Mouse (Mus musculus): Measurements from ENCODE around the gene Snx32. TPM values are rescaled to one million over a fixed set of nuclear protein-coding genes. Genes with fewer than 3 reads are reported as not detected.
A peak's percentile ranks its signal among the peaks of the same experiment; 100 is the strongest.

Snx32 gene
- polyA plus RNA-seq, 1 experiment from 2014 or later, result 17.9 TPM

DNA sequence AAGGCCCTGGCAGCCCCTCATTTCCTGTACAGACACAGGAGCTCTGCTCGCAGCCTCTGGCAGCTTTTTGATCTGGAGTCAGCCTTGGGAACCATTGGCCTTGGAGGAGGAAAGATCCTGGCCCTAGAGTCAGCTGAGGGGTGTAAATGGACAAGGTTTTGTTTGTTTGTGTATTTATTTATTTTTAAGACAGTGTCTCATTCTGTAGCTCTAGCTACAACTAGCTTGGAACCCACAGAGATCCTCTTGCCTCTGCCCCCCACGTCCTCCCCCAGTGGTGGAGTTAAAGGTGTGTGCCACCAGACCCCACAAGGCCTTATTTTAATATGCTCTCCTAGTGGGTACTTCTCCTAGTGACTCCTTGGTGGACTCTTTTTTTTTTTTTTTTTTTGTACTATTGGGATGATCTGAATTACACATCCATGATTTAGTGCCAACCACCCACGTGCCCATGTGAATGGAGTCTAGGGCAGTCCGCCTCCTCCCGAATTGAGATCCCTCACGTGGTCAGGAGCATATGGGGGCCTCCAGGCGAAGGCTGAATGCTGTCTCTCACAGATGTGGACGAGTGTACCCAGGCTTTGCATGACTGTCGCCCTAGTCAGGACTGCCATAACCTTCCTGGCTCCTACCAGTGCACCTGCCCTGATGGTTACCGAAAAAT lies 33.2 kb downstream of the Snx32 start:
- ATAC-seq (ENCODE audit: low FRiP score), result no peak
- WGBS, result 90% methylated on average over 10 of the region's 10 CpGs
- Histone ChIP-seq H3K27me3 (ENCODE audit: control insufficient read depth, insufficient read depth, low read length) (0 out of 2 replicates have a peak, but pooled peaks cover 2% of the 10 kb centered on the region), H3K4me3 (ENCODE audit: low read depth, low read length) (no peak overlapping the region), H3K4me2 (no peak overlapping the region), H3K27ac (ENCODE audit: low read depth, low read length) (no peak overlapping the region), H3K4me1 (ENCODE audit: control insufficient read depth, insufficient read depth, low read length) (peaks cover 15% of the 10 kb centered on the region), H3K9me3 (ENCODE audit: control insufficient read depth, low read length) (no peaks in the 10 kb centered on the region), H3K9ac (ENCODE audit: low read length) (0 out of 2 replicates have a peak overlapping the region, but pooled peaks have one; percentile 9), H3K36me3 (ENCODE audit: control insufficient read depth, insufficient read depth, low read length) (no peaks in the 10 kb centered on the region)
- no peak for DNase-seq (ENCODE audit: low spot score, missing footprints)

DNA sequence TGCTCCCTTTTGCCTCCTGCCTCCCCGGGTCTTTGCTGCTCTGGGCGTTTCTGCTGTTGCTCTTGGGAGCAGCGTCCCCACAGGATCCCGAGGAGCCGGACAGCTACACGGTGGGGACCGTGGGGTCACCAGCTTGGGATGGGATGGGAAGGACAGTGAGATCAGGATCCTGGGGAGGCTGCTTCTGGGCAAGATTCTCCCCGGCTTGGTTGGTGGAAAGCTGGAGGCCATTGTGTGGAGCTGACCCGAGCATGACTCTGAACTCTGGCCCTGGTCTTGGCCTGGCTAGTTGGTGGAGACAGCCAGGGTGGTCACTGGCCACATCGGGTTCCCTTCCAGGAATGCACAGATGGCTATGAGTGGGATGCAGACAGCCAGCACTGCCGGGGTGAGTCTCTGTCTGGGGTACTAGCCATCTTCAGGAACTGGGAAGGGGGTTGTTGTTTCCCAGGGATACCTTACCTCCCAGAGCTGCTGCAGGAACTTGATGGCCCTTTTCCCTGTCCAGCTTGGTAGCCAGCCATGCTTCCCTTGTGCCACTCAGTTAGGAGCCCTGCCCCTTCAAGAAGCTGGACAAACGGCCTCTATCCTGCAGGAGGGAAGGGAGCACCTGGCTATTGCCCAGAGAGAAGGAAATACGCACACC lies 35.1 kb downstream of the Snx32 start:
- H3K9me3 ChIP-seq (ENCODE audit: control insufficient read depth, low read length), result no peaks in the 10 kb centered on the region
- peak; percentile 91 for DNase-seq (ENCODE audit: low spot score, missing footprints)
- ATAC-seq (ENCODE audit: low FRiP score), result peak; percentile 45
- H3K27ac ChIP-seq (ENCODE audit: low read depth, low read length), result no peak overlapping the region
- no peaks in the 10 kb centered on the region for H3K36me3 ChIP-seq (ENCODE audit: control insufficient read depth, insufficient read depth, low read length)
- H3K4me3 ChIP-seq (ENCODE audit: low read depth, low read length), result peak overlapping the region; percentile 62
- WGBS, result 28% methylated on average over 13 of the region's 13 CpGs
- H3K4me2 ChIP-seq, result peak overlapping the region; percentile 95
- H3K27me3 ChIP-seq (ENCODE audit: control insufficient read depth, insufficient read depth, low read length), result 0 out of 2 replicates have a peak, but pooled peaks cover 2% of the 10 kb centered on the region
- peak overlapping the region; percentile 88 for H3K9ac ChIP-seq (ENCODE audit: low read length)
- peaks cover 15% of the 10 kb centered on the region for H3K4me1 ChIP-seq (ENCODE audit: control insufficient read depth, insufficient read depth, low read length)

GRCm38 (mm10) chr19:5474281-5475068 lies 35.9 kb downstream of the Snx32 start:
- peak overlapping the region; percentile 88 for H3K9ac ChIP-seq (ENCODE audit: low read length)
- ATAC-seq (ENCODE audit: low FRiP score), result peak; percentile 75
- peak overlapping the region; percentile 95 for H3K4me2 ChIP-seq
- H3K36me3 ChIP-seq (ENCODE audit: control insufficient read depth, insufficient read depth, low read length), result no peaks in the 10 kb centered on the region
- WGBS, result under 1% methylated on average over 48 of the region's 68 CpGs
- 0 out of 2 replicates have a peak, but pooled peaks cover 2% of the 10 kb centered on the region for H3K27me3 ChIP-seq (ENCODE audit: control insufficient read depth, insufficient read depth, low read length)
- no peaks in the 10 kb centered on the region for H3K9me3 ChIP-seq (ENCODE audit: control insufficient read depth, low read length)
- peaks cover 15% of the 10 kb centered on the region for H3K4me1 ChIP-seq (ENCODE audit: control insufficient read depth, insufficient read depth, low read length)
- no peak overlapping the region; the same call in 1 of the 2 replicates for H3K27ac ChIP-seq (ENCODE audit: low read depth, low read length)
- peak overlapping the region; percentile 62 for H3K4me3 ChIP-seq (ENCODE audit: low read depth, low read length)
- DNase-seq (ENCODE audit: low spot score, missing footprints), result peak; percentile 93

GRCm38 (mm10) chr19:5473720-5474119 lies 36.6 kb downstream of the Snx32 start, which contains the start of gene Efemp2:
Gene Efemp2 (plus strand): TSS chr19:5473954.
- WGBS, result under 1% methylated on average over 22 of the region's 22 CpGs
- 0 out of 2 replicates have a peak, but pooled peaks cover 2% of the 10 kb centered on the region for H3K27me3 ChIP-seq (ENCODE audit: control insufficient read depth, insufficient read depth, low read length)
- peak; percentile 96 for DNase-seq (ENCODE audit: low spot score, missing footprints)
- peak within 1 kb of the TSS; percentile 5; the same call in 1 of the 2 replicates for H3K27ac ChIP-seq (ENCODE audit: low read depth, low read length)
- peak within 1 kb of the TSS; percentile 88 for H3K9ac ChIP-seq (ENCODE audit: low read length)
- no peaks in the 10 kb centered on the region for H3K9me3 ChIP-seq (ENCODE audit: control insufficient read depth, low read length)
- H3K4me3 ChIP-seq (ENCODE audit: low read depth, low read length), result peak within 1 kb of the TSS; percentile 62
- peak within 1 kb of the TSS; percentile 95 for H3K4me2 ChIP-seq
- ATAC-seq (ENCODE audit: low FRiP score), result peak; percentile 78
- H3K36me3 ChIP-seq (ENCODE audit: control insufficient read depth, insufficient read depth, low read length), result no peaks in the 10 kb centered on the region
- peaks cover 15% of the 10 kb centered on the region for H3K4me1 ChIP-seq (ENCODE audit: control insufficient read depth, insufficient read depth, low read length)

DNA sequence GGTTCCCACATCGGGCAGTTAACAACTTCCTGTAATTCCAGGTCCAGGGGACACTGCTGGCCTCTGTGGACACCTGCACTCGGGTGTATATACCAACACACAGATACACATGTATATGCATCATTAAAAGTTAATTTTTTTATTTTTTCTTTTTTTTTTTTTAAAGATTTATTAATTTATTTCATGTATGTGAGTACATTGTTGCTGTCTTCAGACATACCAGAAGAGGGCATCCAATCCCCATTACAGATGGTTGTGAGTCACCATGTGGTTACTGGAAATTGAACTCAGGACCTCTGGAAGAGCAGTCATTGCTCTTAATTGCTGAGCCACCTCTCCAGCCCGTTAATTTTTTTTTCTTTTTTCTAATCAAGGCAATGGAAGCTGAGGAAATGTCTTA lies 37.5 kb downstream of the Snx32 start:
- H3K4me2 ChIP-seq, result no peak overlapping the region
- no peaks in the 10 kb centered on the region for H3K9me3 ChIP-seq (ENCODE audit: control insufficient read depth, low read length)
- no peak overlapping the region for H3K27ac ChIP-seq (ENCODE audit: low read depth, low read length)
- H3K36me3 ChIP-seq (ENCODE audit: control insufficient read depth, insufficient read depth, low read length), result no peaks in the 10 kb centered on the region
- ATAC-seq (ENCODE audit: low FRiP score) (no peak), DNase-seq (ENCODE audit: low spot score, missing footprints) (no peak)
- H3K4me3 ChIP-seq (ENCODE audit: low read depth, low read length), result no peak overlapping the region
- 0 out of 2 replicates have a peak, but pooled peaks cover 2% of the 10 kb centered on the region for H3K27me3 ChIP-seq (ENCODE audit: control insufficient read depth, insufficient read depth, low read length)
- no peak overlapping the region for H3K9ac ChIP-seq (ENCODE audit: low read length)
- peaks cover 15% of the 10 kb centered on the region for H3K4me1 ChIP-seq (ENCODE audit: control insufficient read depth, insufficient read depth, low read length)
- WGBS, result 80% methylated on average over 3 of the region's 3 CpGs

GRCm38 (mm10) chr19:5471846-5472245 lies 38.5 kb downstream of the Snx32 start:
- Histone ChIP-seq H3K36me3 (ENCODE audit: control insufficient read depth, insufficient read depth, low read length) (no peaks in the 10 kb centered on the region), H3K9me3 (ENCODE audit: control insufficient read depth, low read length) (no peaks in the 10 kb centered on the region), H3K27me3 (ENCODE audit: control insufficient read depth, insufficient read depth, low read length) (0 out of 2 replicates have a peak, but pooled peaks cover 2% of the 10 kb centered on the region), H3K4me3 (ENCODE audit: low read depth, low read length) (no peak overlapping the region), H3K4me1 (ENCODE audit: control insufficient read depth, insufficient read depth, low read length) (peaks cover 15% of the 10 kb centered on the region), H3K4me2 (no peak overlapping the region), H3K9ac (ENCODE audit: low read length) (no peak overlapping the region), H3K27ac (ENCODE audit: low read depth, low read length) (no peak overlapping the region)
- ATAC-seq (ENCODE audit: low FRiP score) (no peak), DNase-seq (ENCODE audit: low spot score, missing footprints) (no peak)
- WGBS, result 53% methylated on average over 5 of the region's 5 CpGs

GRCm38 (mm10) chr19:5468374-5468773 lies 42.0 kb downstream of the Snx32 start, which contains the start of gene Ctsw:
Gene Ctsw (minus strand): TSS chr19:5468507.
- Histone ChIP-seq H3K36me3 (ENCODE audit: control insufficient read depth, insufficient read depth, low read length) (0 out of 2 replicates have a peak, but pooled peaks cover 4% of the 10 kb centered on the region), H3K4me1 (ENCODE audit: control insufficient read depth, insufficient read depth, low read length) (peaks cover 5% of the 10 kb centered on the region), H3K4me3 (ENCODE audit: low read depth, low read length) (no peak within 1 kb of the TSS), H3K9me3 (ENCODE audit: control insufficient read depth, low read length) (no peaks in the 10 kb centered on the region), H3K27me3 (ENCODE audit: control insufficient read depth, insufficient read depth, low read length) (0 out of 2 replicates have a peak, but pooled peaks cover under 1% of the 10 kb centered on the region), H3K9ac (ENCODE audit: low read length) (no peak within 1 kb of the TSS), H3K4me2 (no peak within 1 kb of the TSS), H3K27ac (ENCODE audit: low read depth, low read length) (no peak within 1 kb of the TSS)
- ATAC-seq (ENCODE audit: low FRiP score) (no peak), DNase-seq (ENCODE audit: low spot score, missing footprints) (no peak)
- WGBS, result 65% methylated on average over 5 of the region's 5 CpGs

- Histone ChIP-seq H3K9me3 (ENCODE audit: control insufficient read depth, low read length) (no peaks in the 10 kb centered on the region), H3K36me3 (ENCODE audit: control insufficient read depth, insufficient read depth, low read length) (0 out of 2 replicates have a peak, but pooled peaks cover 4% of the 10 kb centered on the region), H3K27me3 (ENCODE audit: control insufficient read depth, insufficient read depth, low read length) (no peaks in the 10 kb centered on the region), H3K9ac (ENCODE audit: low read length) (no peak overlapping the region), H3K4me1 (ENCODE audit: control insufficient read depth, insufficient read depth, low read length) (peaks cover 5% of the 10 kb centered on the region), H3K4me2 (no peak overlapping the region), H3K4me3 (ENCODE audit: low read depth, low read length) (no peak overlapping the region), H3K27ac (ENCODE audit: low read depth, low read length) (no peak overlapping the region)
- no peak for DNase-seq (ENCODE audit: low spot score, missing footprints)
- WGBS, result 94% methylated on average over 6 of the region's 6 CpGs
- ATAC-seq (ENCODE audit: low FRiP score), result no peak
These were observed 43.3 kb downstream of the Snx32 start for GRCm38 (mm10) chr19:5466916-5467500.
